Mouse (Mus musculus) midbrain, embryonic 16.5 days (tissue): ENCODE measurements around the gene Atf3. TPM values are rescaled to one million over a fixed set of nuclear protein-coding genes. Genes with fewer than 3 reads are reported as not detected.

Source experiments
- ATAC-seq: fragments of 200-750 bp; cut with Nextera tagmentation; 2 replicates; pipeline ENCODE4 v1.8.0; 2017; ENCODE audit warnings: moderate TSS enrichment
- H3K27ac ChIP-seq: fragments of 300-500 bp; sonication (generic); 2 replicates; pipeline ENCODE4 v1.5.1; 2014; ENCODE audit warnings: mild to moderate bottlenecking, low read length, mixed read lengths
- H3K27me3 ChIP-seq: fragments of 300-500 bp; sonication (generic); 2 replicates; pipeline ENCODE4 v1.6.1; 2014; ENCODE audit warnings: low read depth, low read length, mixed read lengths; ENCODE audit not compliant: control insufficient read depth, insufficient read depth
- H3K36me3 ChIP-seq: fragments of 300-500 bp; sonication (generic); 2 replicates; pipeline ENCODE4 v1.6.1; 2014; ENCODE audit warnings: mild to moderate bottlenecking, low read length, moderate library complexity, mixed read lengths; ENCODE audit not compliant: control insufficient read depth, insufficient read depth
- H3K4me1 ChIP-seq: fragments of 300-500 bp; sonication (generic); 2 replicates; pipeline ENCODE4 v1.6.1; 2014; ENCODE audit warnings: mild to moderate bottlenecking, low read length, mixed read lengths; ENCODE audit not compliant: control insufficient read depth, insufficient read depth
- H3K4me2 ChIP-seq: fragments of 300-500 bp; sonication (generic); 2 replicates; pipeline ENCODE4 v1.6.1; 2014; ENCODE audit warnings: mild to moderate bottlenecking, low read length, mixed read lengths
- H3K4me3 ChIP-seq: fragments of 300-500 bp; sonication (generic); 2 replicates; pipeline ENCODE4 v1.5.1; 2014; ENCODE audit warnings: low read depth, mild to moderate bottlenecking, low read length, moderate library complexity, mixed read lengths
- H3K9ac ChIP-seq: fragments of 300-500 bp; sonication (generic); 2 replicates; pipeline ENCODE4 v1.6.1; 2014; ENCODE audit warnings: low read depth, low read length, mixed read lengths
- H3K9me3 ChIP-seq: fragments of 300-500 bp; sonication (generic); replicated peaks from 2 replicates; pipeline ENCODE4 v1.6.1; 2014; ENCODE audit warnings: mild to moderate bottlenecking, low read length, mixed read lengths; ENCODE audit not compliant: control insufficient read depth, poor library complexity, severe bottlenecking
- WGBS: fragments of 180-500 bp; shearing (Covaris S2); extraction: QIAGEN DNeasy Blood & Tissue Kit; methylation state at CpG from one replicate; pipeline ENCODE4 v1.1.7; 2014; 5-methylcytosine and 5-hydroxymethylcytosine counted together
- polyA plus RNA-seq: library from polyadenylated mRNA; unstranded; fragments of >200 nt; fragmentation: Nextera tagmentation; extraction: Ambion mirVana; gene quantifications from 2 replicates; pipeline ENCODE4 v1.2.1, GENCODE M21; 2015

The Atf3 gene
- polyA plus RNA-seq, 1 experiment from 2014 or later: 1.6 TPM

- H3K4me3 ChIP-seq: no peak overlapping the region
- 39% methylated on average over 6 of the region's 6 CpGs for WGBS
- no peak overlapping the region for H3K9ac ChIP-seq
- peaks cover 3% of the 10 kb centered on the region for H3K27me3 ChIP-seq
- H3K27ac ChIP-seq: no peak overlapping the region
- ATAC-seq: no peak
- H3K4me2 ChIP-seq: no peak overlapping the region
- H3K36me3 ChIP-seq: no peaks in the 10 kb centered on the region
- H3K9me3 ChIP-seq: no peaks in the 10 kb centered on the region
- no peaks in the 10 kb centered on the region for H3K4me1 ChIP-seq
These were observed 25.6 kb downstream of the Atf3 start for GRCm38 (mm10) chr1:191192213-191192612.

GRCm38 (mm10) chr1:191189671-191190372 lies 28.0 kb downstream of the Atf3 start:
- Histone ChIP-seq H3K4me2 (no peak overlapping the region), H3K9me3 (no peaks in the 10 kb centered on the region), H3K36me3 (no peaks in the 10 kb centered on the region), H3K9ac (no peak overlapping the region), H3K4me3 (no peak overlapping the region), H3K27me3 (peaks cover 13% of the 10 kb centered on the region), H3K27ac (no peak overlapping the region), H3K4me1 (peaks cover 15% of the 10 kb centered on the region)
- 41% methylated on average over 6 of the region's 6 CpGs for WGBS
- ATAC-seq: no peak

GRCm38 (mm10) chr1:191186386-191186770 lies 31.5 kb downstream of the Atf3 start:
- ATAC-seq: no peak
- no peak overlapping the region for H3K4me3 ChIP-seq
- peak overlapping the region; percentile 98; the same call in 1 of the 2 replicates for H3K4me2 ChIP-seq
- H3K27me3 ChIP-seq: peaks cover 36% of the 10 kb centered on the region
- peaks cover 35% of the 10 kb centered on the region for H3K4me1 ChIP-seq
- WGBS: 7% methylated on average over 7 of the region's 7 CpGs
- no peak overlapping the region for H3K9ac ChIP-seq
- no peak overlapping the region for H3K27ac ChIP-seq
- H3K9me3 ChIP-seq: no peaks in the 10 kb centered on the region
- no peaks in the 10 kb centered on the region for H3K36me3 ChIP-seq

GRCm38 (mm10) chr1:191185761-191186385 lies 32.0 kb downstream of the Atf3 start:
- no peak for ATAC-seq
- Histone ChIP-seq H3K27ac (no peak overlapping the region), H3K36me3 (no peaks in the 10 kb centered on the region), H3K4me1 (peaks cover 35% of the 10 kb centered on the region), H3K4me2 (peak overlapping the region; percentile 98), H3K9me3 (no peaks in the 10 kb centered on the region), H3K4me3 (peak overlapping the region; percentile 18; the same call in 1 of the 2 replicates), H3K27me3 (peaks cover 40% of the 10 kb centered on the region), H3K9ac (peak overlapping the region; percentile 30; the same call in 1 of the 2 replicates)
- WGBS: 1% methylated on average over 16 of the region's 16 CpGs

DNA sequence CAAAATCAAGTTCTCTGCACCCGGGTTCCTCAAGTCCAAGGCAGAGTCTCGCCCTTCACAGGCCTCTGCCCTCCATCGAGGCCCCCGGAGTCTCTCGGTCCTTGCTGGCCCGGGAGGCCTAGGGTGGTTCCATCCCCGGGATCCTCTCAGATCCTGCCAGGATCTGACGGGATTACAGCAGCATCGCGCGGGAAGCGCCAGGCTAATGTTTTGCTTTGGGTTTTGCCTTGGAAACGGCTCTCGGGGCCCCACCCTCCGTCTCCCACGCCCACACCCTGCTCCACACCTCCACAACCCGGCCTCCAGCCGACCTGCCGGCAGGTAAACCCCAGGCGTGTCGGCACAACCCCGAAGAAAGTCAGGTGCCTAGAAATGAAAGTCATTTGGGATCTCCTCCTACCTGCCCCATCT lies 33.0 kb downstream of the Atf3 start:
- H3K36me3 ChIP-seq: no peaks in the 10 kb centered on the region
- H3K9me3 ChIP-seq: no peaks in the 10 kb centered on the region
- no peak overlapping the region for H3K27ac ChIP-seq
- 0 out of 2 replicates have a peak overlapping the region, but pooled peaks have one; percentile 26 for H3K9ac ChIP-seq
- H3K4me1 ChIP-seq: peaks cover 35% of the 10 kb centered on the region
- H3K4me3 ChIP-seq: peak overlapping the region; percentile 18; the same call in 1 of the 2 replicates
- peak overlapping the region; percentile 98 for H3K4me2 ChIP-seq
- ATAC-seq: no peak
- peaks cover 44% of the 10 kb centered on the region for H3K27me3 ChIP-seq
- WGBS: 2% methylated on average over 22 of the region's 22 CpGs

GRCm38 (mm10) chr1:191184066-191184815 lies 33.6 kb downstream of the Atf3 start:
- Histone ChIP-seq H3K4me3 (peak overlapping the region; percentile 59), H3K36me3 (no peaks in the 10 kb centered on the region), H3K9ac (peak overlapping the region; percentile 63), H3K27me3 (peaks cover 49% of the 10 kb centered on the region), H3K9me3 (no peaks in the 10 kb centered on the region), H3K4me1 (peaks cover 35% of the 10 kb centered on the region), H3K27ac (no peak overlapping the region), H3K4me2 (peak overlapping the region; percentile 98)
- WGBS: 1% methylated on average over 42 of the region's 42 CpGs
- no peak for ATAC-seq

DNA sequence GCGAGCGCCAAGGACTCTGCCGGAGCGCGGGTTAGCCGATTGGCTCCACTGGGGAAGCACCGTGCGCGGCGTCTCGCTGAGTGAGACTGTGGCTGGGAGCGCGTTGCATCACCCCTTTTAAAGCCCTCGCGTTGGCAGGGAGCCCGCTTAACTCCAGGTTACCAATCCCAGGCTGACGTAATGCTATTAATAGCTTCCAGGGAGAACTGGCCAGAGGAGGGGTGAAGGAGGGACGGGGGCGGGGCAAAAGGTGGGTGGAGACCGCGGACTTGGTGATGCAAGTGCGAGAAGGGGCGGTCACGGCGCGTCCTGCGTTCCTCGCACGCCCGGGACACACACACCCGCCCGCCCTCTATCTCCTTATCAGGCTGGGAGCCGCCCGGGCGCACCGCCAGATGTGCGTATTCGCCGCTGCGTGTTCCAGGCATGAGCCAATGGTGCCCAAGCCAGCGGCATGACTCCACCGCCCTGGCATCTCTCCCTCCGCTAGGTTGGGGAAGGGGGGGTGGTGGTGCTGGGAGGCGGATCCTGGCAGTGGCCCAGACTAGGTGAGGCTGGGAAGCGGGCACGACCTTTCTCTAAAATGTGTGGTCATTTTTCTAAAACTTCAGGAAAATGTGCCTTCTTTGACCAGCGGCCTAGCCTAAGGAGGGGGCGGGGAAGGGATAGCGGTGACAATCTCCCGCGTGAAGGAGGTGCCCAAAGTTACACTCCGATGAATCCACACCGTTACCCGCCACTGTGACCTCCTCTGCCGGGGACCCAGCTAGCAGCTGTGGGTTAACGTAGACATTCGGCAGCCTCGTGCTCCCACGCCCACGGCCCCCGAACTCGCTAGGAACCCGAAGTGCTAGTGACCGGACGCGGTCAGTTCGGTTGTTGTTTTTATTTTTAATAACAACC lies 34.4 kb downstream of the Atf3 start:
- ATAC-seq: peak; percentile 89
- H3K36me3 ChIP-seq: no peaks in the 10 kb centered on the region
- under 1% methylated on average over 67 of the region's 67 CpGs for WGBS
- peak overlapping the region; percentile 63 for H3K9ac ChIP-seq
- peak overlapping the region; percentile 98 for H3K4me2 ChIP-seq
- peaks cover 35% of the 10 kb centered on the region for H3K4me1 ChIP-seq
- H3K27me3 ChIP-seq: peaks cover 49% of the 10 kb centered on the region
- no peak overlapping the region for H3K27ac ChIP-seq
- H3K9me3 ChIP-seq: no peaks in the 10 kb centered on the region
- H3K4me3 ChIP-seq: peak overlapping the region; percentile 59

GRCm38 (mm10) chr1:191182431-191183162 lies 35.2 kb downstream of the Atf3 start:
- ATAC-seq: peak; percentile 30; the same call in 1 of the 2 replicates
- Histone ChIP-seq H3K4me1 (peaks cover 35% of the 10 kb centered on the region), H3K27me3 (peaks cover 49% of the 10 kb centered on the region), H3K4me2 (peak overlapping the region; percentile 98), H3K9me3 (no peaks in the 10 kb centered on the region), H3K36me3 (no peaks in the 10 kb centered on the region), H3K27ac (no peak overlapping the region), H3K4me3 (peak overlapping the region; percentile 59), H3K9ac (peak overlapping the region; percentile 63)
- under 1% methylated on average over 58 of the region's 61 CpGs for WGBS
